18 mouse cellular contexts compared by ENCODE assay signal in the genomic region with DNA sequence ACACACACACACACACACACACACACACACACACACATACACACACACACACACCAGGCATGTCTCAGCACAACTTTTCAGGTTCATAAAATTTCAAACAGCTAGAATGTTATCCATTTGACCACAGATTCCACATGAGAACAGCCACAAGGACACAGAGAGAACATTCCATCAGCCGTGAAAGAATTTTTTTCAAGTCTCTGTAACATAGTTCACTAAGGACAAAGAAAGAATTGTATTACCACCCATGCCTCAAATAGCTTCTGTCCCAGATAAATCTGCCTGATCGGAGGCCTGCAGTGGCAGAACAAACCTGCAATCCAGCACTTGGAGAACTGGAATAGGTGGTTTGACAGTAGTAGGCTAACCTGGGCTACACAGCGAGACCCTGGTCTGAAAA. TPM values are rescaled to one million over a fixed set of nuclear protein-coding genes. Genes with fewer than 3 reads are reported as not detected.
DNase-seq lines count a peak whose midpoint lies in the region; ATAC-seq and TF ChIP-seq lines count a peak whose summit lies in the region.
"Had no signal": no experiment of that assay in that cellular context is flagged by ENCODE, and none has a peak within 500 bp of the region (broad histone marks: within the 10 kb centered on the region; RNA-seq: fewer than 3 reads in every experiment).

No protein-coding gene starts in this region.

- no peak overlapping the region for H3K9ac ChIP-seq in heart, embryonic 15.5 days
- no peak overlapping the region for H3K9ac ChIP-seq in kidney, embryonic 16.5 days (replicated peaks; ENCODE audit: low read length)
- no peak overlapping the region for H3K9ac ChIP-seq in lung, postnatal 0 days (replicated peaks; ENCODE audit: low read depth)
- no peak overlapping the region for H3K9ac ChIP-seq in intestine, postnatal 0 days (ENCODE audit: low read depth, low read length)
- H3K9ac ChIP-seq: embryonic facial prominence, embryonic 15.5 days; neural tube, embryonic 15.5 days had no signal

- WGBS in heart, embryonic 15.5 days: 49% methylated on average over 3 of the region's 3 CpGs
- WGBS in kidney, embryonic 16.5 days: 65% methylated on average over 3 of the region's 3 CpGs
- 60% methylated on average over 3 of the region's 3 CpGs for WGBS in lung, postnatal 0 days
- 61% methylated on average over 3 of the region's 3 CpGs for WGBS in intestine, postnatal 0 days

- H3K27ac ChIP-seq in heart, embryonic 15.5 days: peak overlapping the region; percentile 73
- H3K27ac ChIP-seq in kidney, embryonic 16.5 days (ENCODE audit: low read length): peak overlapping the region; percentile 89
- H3K27ac ChIP-seq in lung, postnatal 0 days (ENCODE audit: low read length): peak overlapping the region; percentile 54; the same call in 1 of the 2 replicates
- peak overlapping the region; percentile 89; the same call in 1 of the 2 replicates for H3K27ac ChIP-seq in intestine, postnatal 0 days (ENCODE audit: low read depth, low read length)
- H3K27ac ChIP-seq: embryonic facial prominence, embryonic 15.5 days; neural tube, embryonic 15.5 days had no signal

- DNase-seq in heart, adult 11 months: no peak
- no peak for DNase-seq in kidney, postnatal 36 days
- no peak for DNase-seq in lung, postnatal 0 days (ENCODE audit: low spot score)
- DNase-seq in lung, postnatal 4 days: no peak
- DNase-seq in cerebellum, adult 9-10 months: no peak
- DNase-seq: embryo, embryonic 11 days; midbrain, embryonic 14.5 days; retina, postnatal 1 day; right cerebral cortex, postnatal 4 days; thymus, postnatal 36 days had no signal

- H3K36me3 ChIP-seq in heart, embryonic 15.5 days: peaks cover 5% of the 10 kb centered on the region; the same call in 1 of the 2 replicates
- H3K36me3 ChIP-seq in kidney, embryonic 16.5 days (ENCODE audit: insufficient read depth, low read length): no peaks in the 10 kb centered on the region
- H3K36me3 ChIP-seq in lung, postnatal 0 days (ENCODE audit: insufficient read depth, low read length): no peaks in the 10 kb centered on the region
- H3K36me3 ChIP-seq in intestine, postnatal 0 days (ENCODE audit: control insufficient read depth, insufficient read depth): peaks cover 7% of the 10 kb centered on the region; the same call in 1 of the 2 replicates
- H3K36me3 ChIP-seq: embryonic facial prominence, embryonic 15.5 days; forebrain, embryonic 10.5 days; neural tube, embryonic 15.5 days had no signal

- peaks cover 42% of the 10 kb centered on the region for H3K4me1 ChIP-seq in heart, embryonic 15.5 days (replicated peaks)
- H3K4me1 ChIP-seq in kidney, embryonic 16.5 days (ENCODE audit: insufficient read depth, low read length): peaks cover 43% of the 10 kb centered on the region
- H3K4me1 ChIP-seq in lung, postnatal 0 days (ENCODE audit: insufficient read depth, low read depth, low read length): peaks cover 10% of the 10 kb centered on the region; the same call in 1 of the 2 replicates
- H3K4me1 ChIP-seq in intestine, postnatal 0 days (replicated peaks; ENCODE audit: control insufficient read depth, insufficient read depth, low read length): peaks cover 11% of the 10 kb centered on the region

- no peak for ATAC-seq in heart, embryonic 15.5 days (replicated peaks; ENCODE audit: insufficient number of reproducible peaks, insufficient read depth, low FRiP score, low read depth)
- no peak for ATAC-seq in kidney, embryonic 16.5 days (ENCODE audit: low FRiP score, low TSS enrichment)
- ATAC-seq in lung, postnatal 0 days: peak; percentile 20; the same call in 1 of the 2 replicates
- ATAC-seq in intestine, postnatal 0 days: no peak
- ATAC-seq: hindbrain, embryonic 16.5 days had no signal

- H3K4me2 ChIP-seq in heart, embryonic 15.5 days: no peak overlapping the region
- H3K4me2 ChIP-seq in kidney, embryonic 16.5 days (replicated peaks; ENCODE audit: low read depth, low read length): no peak overlapping the region
- no peak overlapping the region for H3K4me2 ChIP-seq in lung, postnatal 0 days (replicated peaks; ENCODE audit: low read depth, low read length)
- H3K4me2 ChIP-seq in intestine, postnatal 0 days (replicated peaks; ENCODE audit: low read depth): no peak overlapping the region
- H3K4me2 ChIP-seq: embryonic facial prominence, embryonic 15.5 days; neural tube, embryonic 15.5 days had no signal

- no peaks in the 10 kb centered on the region for H3K9me3 ChIP-seq in heart, embryonic 15.5 days (replicated peaks)
- no peaks in the 10 kb centered on the region for H3K9me3 ChIP-seq in kidney, embryonic 16.5 days (ENCODE audit: low read length)
- H3K9me3 ChIP-seq in lung, postnatal 0 days (ENCODE audit: low read length): no peaks in the 10 kb centered on the region
- no peaks in the 10 kb centered on the region for H3K9me3 ChIP-seq in intestine, postnatal 0 days (ENCODE audit: control insufficient read depth)
- H3K9me3 ChIP-seq: embryonic facial prominence, embryonic 15.5 days; forebrain, embryonic 10.5 days; neural tube, embryonic 15.5 days had no signal

- no peak overlapping the region for H3K4me3 ChIP-seq in heart, embryonic 15.5 days
- H3K4me3 ChIP-seq in kidney, embryonic 16.5 days (ENCODE audit: low read length): no peak overlapping the region
- no peak overlapping the region for H3K4me3 ChIP-seq in lung, postnatal 0 days (ENCODE audit: low read depth, low read length)
- no peak overlapping the region for H3K4me3 ChIP-seq in intestine, postnatal 0 days (ENCODE audit: low read depth, low read length)
- H3K4me3 ChIP-seq: embryonic facial prominence, embryonic 15.5 days; forebrain, embryonic 10.5 days; myocyte; neural tube, embryonic 15.5 days had no signal

- no peak for TF ChIP-seq CTCF in lung, postnatal 0 days (IDR thresholded peaks at IDR 0.05)
- TF ChIP-seq CTCF in intestine, postnatal 0 days (IDR thresholded peaks at IDR 0.05; ENCODE audit: low read depth): no peak

- peak; percentile 49; the same call in 1 of the 2 replicates for TF ChIP-seq EP300 in lung, postnatal 0 days (IDR thresholded peaks at IDR 0.05)

- H3K27me3 ChIP-seq in heart, embryonic 15.5 days: no peaks in the 10 kb centered on the region
- no peaks in the 10 kb centered on the region for H3K27me3 ChIP-seq in kidney, embryonic 16.5 days (ENCODE audit: insufficient read depth, low read length)
- H3K27me3 ChIP-seq in lung, postnatal 0 days (replicated peaks; ENCODE audit: insufficient read depth, low read length): no peaks in the 10 kb centered on the region
- H3K27me3 ChIP-seq in intestine, postnatal 0 days (replicated peaks; ENCODE audit: control insufficient read depth, insufficient read depth, low read length): no peaks in the 10 kb centered on the region
- H3K27me3 ChIP-seq: embryonic facial prominence, embryonic 15.5 days; neural tube, embryonic 15.5 days had no signal

RNA-seq across cellular contexts. Expression of a gene that starts 21.2 kb away (rescaled TPM):
- polyA plus RNA-seq in heart, embryonic 15.5 days (2015; fragmentation: Nextera tagmentation; extraction: Ambion mirVana): 36.1 and 37.2 TPM in 2 replicates
- polyA plus RNA-seq in kidney, embryonic 16.5 days (2015; fragmentation: Nextera tagmentation; extraction: Ambion mirVana): 30.6 and 37.3 TPM in 2 replicates
- polyA plus RNA-seq in lung, postnatal 0 days (2015; fragmentation: Nextera tagmentation; extraction: Ambion mirVana): 17.8 and 19.9 TPM in 2 replicates
- polyA plus RNA-seq in intestine, postnatal 0 days (2015; fragmentation: Nextera tagmentation; extraction: Ambion mirVana): 42.4 and 43.5 TPM in 2 replicates

RNA-seq across cellular contexts. Expression of a gene that starts 40.0 kb away (rescaled TPM):
- 70.0 and 94.5 TPM in 2 replicates for polyA plus RNA-seq in heart, embryonic 15.5 days (2015; fragmentation: Nextera tagmentation; extraction: Ambion mirVana)
- 125 and 132 TPM in 2 replicates for polyA plus RNA-seq in kidney, embryonic 16.5 days (2015; fragmentation: Nextera tagmentation; extraction: Ambion mirVana)
- 201 and 223 TPM in 2 replicates for polyA plus RNA-seq in lung, postnatal 0 days (2015; fragmentation: Nextera tagmentation; extraction: Ambion mirVana)
- 82.8 and 83.5 TPM in 2 replicates for polyA plus RNA-seq in intestine, postnatal 0 days (2015; fragmentation: Nextera tagmentation; extraction: Ambion mirVana)
